Mouse (Mus musculus) kidney, embryonic 14.5 days (tissue): ENCODE results near the gene Gm49325. TPM values are rescaled to one million over a fixed set of nuclear protein-coding genes. Genes with fewer than 3 reads are reported as not detected.
A peak's percentile ranks its signal among the peaks of the same experiment; 100 is the strongest.
"Not testable (repeated sequence)": the region's sequence is repeated elsewhere in the genome, so short reads cannot be mapped to it uniquely, and the experiment has no call there.

Source experiments
- ATAC-seq: fragments of 200-750 bp; cut with Nextera tagmentation; 2 replicates; pipeline ENCODE4 v1.8.0; 2017; ENCODE audit warnings: moderate number of reproducible peaks, mild to moderate bottlenecking, moderate TSS enrichment, moderate library complexity; ENCODE audit not compliant: low FRiP score, low TSS enrichment
- H3K27ac ChIP-seq: fragments of 300-500 bp; sonication (generic); 2 replicates; pipeline ENCODE4 v1.5.1; 2014; ENCODE audit warnings: low read depth, mild to moderate bottlenecking, low read length, moderate library complexity, mixed read lengths
- H3K27me3 ChIP-seq: fragments of 300-500 bp; sonication (generic); 2 replicates; pipeline ENCODE4 v1.6.1; 2014; ENCODE audit warnings: mild to moderate bottlenecking, low read length; ENCODE audit not compliant: control insufficient read depth, insufficient read depth
- H3K36me3 ChIP-seq: fragments of 300-500 bp; sonication (generic); 2 replicates; pipeline ENCODE4 v1.6.1; 2014; ENCODE audit warnings: low read length, mixed read lengths; ENCODE audit not compliant: control insufficient read depth, insufficient read depth
- H3K4me1 ChIP-seq: fragments of 300-500 bp; sonication (generic); 2 replicates; pipeline ENCODE4 v1.6.1; 2014; ENCODE audit warnings: low read length, mixed read lengths; ENCODE audit not compliant: control insufficient read depth, insufficient read depth
- H3K4me2 ChIP-seq: fragments of 300-500 bp; sonication (generic); replicated peaks from 2 replicates; pipeline ENCODE4 v1.6.1; 2014; ENCODE audit warnings: low read depth, mild to moderate bottlenecking, low read length
- H3K4me3 ChIP-seq: fragments of 300-500 bp; sonication (generic); 2 replicates; pipeline ENCODE4 v1.5.1; 2014; ENCODE audit warnings: mild to moderate bottlenecking, low read length
- H3K9ac ChIP-seq: fragments of 300-500 bp; sonication (generic); 2 replicates; pipeline ENCODE4 v1.6.1; 2014; ENCODE audit warnings: low read depth, mild to moderate bottlenecking, low read length, moderate library complexity
- H3K9me3 ChIP-seq: fragments of 300-500 bp; sonication (generic); 2 replicates; pipeline ENCODE4 v1.6.1; 2016; ENCODE audit warnings: low read length; ENCODE audit not compliant: control insufficient read depth
- WGBS: fragments of 180-500 bp; shearing (Covaris S2); extraction: QIAGEN DNeasy Blood & Tissue Kit; methylation state at CpG from one replicate; pipeline ENCODE4 v1.1.7; 2014; 5-methylcytosine and 5-hydroxymethylcytosine counted together
- polyA plus RNA-seq: library from polyadenylated mRNA; unstranded; fragments of >200 nt; fragmentation: Nextera tagmentation; extraction: Ambion mirVana; gene quantifications from 2 replicates; pipeline ENCODE4 v1.2.1, GENCODE M21; 2014

Gene Gm49325
- polyA plus RNA-seq, 1 experiment from 2014 or later: 1.2 TPM

- H3K9ac ChIP-seq: no peak overlapping the region
- 74% methylated on average over 4 of the region's 4 CpGs for WGBS
These were observed 65.5 kb downstream of the Gm49325 start for GRCm38 (mm10) chr10:77671519-77671918.

GRCm38 (mm10) chr10:77673765-77674164, 67.8 kb downstream of the Gm49325 start:
- ATAC-seq: no peak
- Histone ChIP-seq H3K4me1 (no peaks in the 10 kb centered on the region), H3K9ac (no peak overlapping the region), H3K4me3 (no peak overlapping the region), H3K27me3 (peaks cover 31% of the 10 kb centered on the region), H3K36me3 (no peaks in the 10 kb centered on the region), H3K4me2 (no peak overlapping the region), H3K9me3 (no peaks in the 10 kb centered on the region), H3K27ac (no peak overlapping the region)
- WGBS: 52% methylated on average over 13 of the region's 13 CpGs

More at GRCm38 (mm10) chr10:77671519-77671918, 65.5 kb downstream of the Gm49325 start:
- ATAC-seq: no peak
- Histone ChIP-seq H3K4me2 (no peak overlapping the region), H3K4me1 (no peaks in the 10 kb centered on the region), H3K27ac (no peak overlapping the region), H3K9me3 (no peaks in the 10 kb centered on the region), H3K36me3 (no peaks in the 10 kb centered on the region), H3K4me3 (no peak overlapping the region), H3K27me3 (peaks cover 12% of the 10 kb centered on the region)

GRCm38 (mm10) chr10:77677562-77677961, 71.6 kb downstream of the Gm49325 start:
- no peak overlapping the region for H3K9ac ChIP-seq
- WGBS: under 1% methylated on average over 35 of the region's 35 CpGs
- no peak for ATAC-seq

GRCm38 (mm10) chr10:77682994-77683393, 77.0 kb downstream of the Gm49325 start:
- Histone ChIP-seq H3K36me3 (no peaks in the 10 kb centered on the region), H3K9me3 (no peaks in the 10 kb centered on the region), H3K27me3 (peaks cover 49% of the 10 kb centered on the region), H3K4me2 (no peak overlapping the region), H3K4me1 (no peaks in the 10 kb centered on the region), H3K27ac (no peak overlapping the region), H3K9ac (no peak overlapping the region), H3K4me3 (no peak overlapping the region)
- ATAC-seq: no peak
- 82% methylated on average over 7 of the region's 7 CpGs for WGBS

More at GRCm38 (mm10) chr10:77677562-77677961, 71.6 kb downstream of the Gm49325 start:
- Histone ChIP-seq H3K4me2 (peak overlapping the region; percentile 43), H3K27ac (no peak overlapping the region), H3K9me3 (no peaks in the 10 kb centered on the region), H3K27me3 (peaks cover 37% of the 10 kb centered on the region), H3K4me3 (peak overlapping the region; percentile 28), H3K36me3 (no peaks in the 10 kb centered on the region), H3K4me1 (no peaks in the 10 kb centered on the region)

GRCm38 (mm10) chr10:77684181-77684580, 78.2 kb downstream of the Gm49325 start:
- Histone ChIP-seq H3K4me1 (no peaks in the 10 kb centered on the region), H3K36me3 (no peaks in the 10 kb centered on the region), H3K9me3 (no peaks in the 10 kb centered on the region), H3K27ac (no peak overlapping the region), H3K4me3 (no peak overlapping the region), H3K27me3 (peaks cover 40% of the 10 kb centered on the region), H3K4me2 (no peak overlapping the region), H3K9ac (no peak overlapping the region)
- no peak for ATAC-seq
- 37% methylated on average over 8 of the region's 8 CpGs for WGBS

GRCm38 (mm10) chr10:77685895-77686664, 80.1 kb downstream of the Gm49325 start, which contains the start of gene Tspear:
Gene Tspear, plus strand, starts transcription at chr10:77686569.
- no peak within 1 kb of the TSS for H3K9ac ChIP-seq

GRCm38 (mm10) chr10:77687021-77687420, 81.0 kb downstream of the Gm49325 start:
- no peak; the same call in 1 of the 2 replicates for ATAC-seq
- H3K27me3 ChIP-seq: peaks cover 38% of the 10 kb centered on the region
- no peaks in the 10 kb centered on the region for H3K9me3 ChIP-seq
- no peak overlapping the region for H3K27ac ChIP-seq
- H3K36me3 ChIP-seq: no peaks in the 10 kb centered on the region
- H3K4me2 ChIP-seq: no peak overlapping the region
- 11% methylated on average over 10 of the region's 10 CpGs for WGBS
- no peaks in the 10 kb centered on the region for H3K4me1 ChIP-seq
- no peak overlapping the region for H3K9ac ChIP-seq
- no peak overlapping the region for H3K4me3 ChIP-seq

More at GRCm38 (mm10) chr10:77685895-77686664, 80.1 kb downstream of the Gm49325 start, which contains the start of gene Tspear:
- Histone ChIP-seq H3K4me3 (no peak within 1 kb of the TSS), H3K36me3 (no peaks in the 10 kb centered on the region), H3K4me2 (no peak within 1 kb of the TSS), H3K9me3 (no peaks in the 10 kb centered on the region), H3K27ac (no peak within 1 kb of the TSS), H3K27me3 (peaks cover 38% of the 10 kb centered on the region), H3K4me1 (no peaks in the 10 kb centered on the region)
- ATAC-seq: no peak
- WGBS: 6% methylated on average over 22 of the region's 22 CpGs

- H3K4me1 ChIP-seq, H3K27ac ChIP-seq, ATAC-seq: not testable (repeated sequence)
These were observed 84.4 kb downstream of the Gm49325 start, which contains the start of gene Gm19402 for GRCm38 (mm10) chr10:77690356-77690807. Gene Gm19402, minus strand, starts transcription at chr10:77690757.

More at GRCm38 (mm10) chr10:77690356-77690807, 84.4 kb downstream of the Gm49325 start, which contains the start of gene Gm19402:
- H3K27me3 ChIP-seq: peaks cover 21% of the 10 kb centered on the region
- not testable (repeated sequence) for H3K9ac ChIP-seq, H3K4me3 ChIP-seq, H3K36me3 ChIP-seq, H3K9me3 ChIP-seq, H3K4me2 ChIP-seq
- 81% methylated on average over 3 of the region's 3 CpGs for WGBS
